Mouse (Mus musculus): ENCODE results near the gene Efhb.

- no peak for TF ChIP-seq CTCF (IDR thresholded peaks at IDR 0.05; ENCODE audit: low read depth, low read length)
- TF ChIP-seq TAL1 (conservative IDR thresholded peaks at IDR 0.05; ENCODE audit: low read depth, low read length): no peak
- no peak for TF ChIP-seq GATA1 (IDR thresholded peaks at IDR 0.05; ENCODE audit: borderline replicate concordance, low read length)
- TF ChIP-seq POLR2AphosphoS5 (IDR thresholded peaks at IDR 0.05; ENCODE audit: insufficient replicate concordance, low read depth, low read length): no peak
- TF ChIP-seq GATA2 (IDR thresholded peaks at IDR 0.05; ENCODE audit: borderline replicate concordance, low read depth, low read length): no peak
Measured at GRCm38 (mm10) chr17:53386863-53387262, 76.3 kb downstream of the Efhb start.
